Mouse (Mus musculus) intestine, embryonic 14.5 days (tissue): Measurements from ENCODE around the gene Pde8a. TPM values are rescaled to one million over a fixed set of nuclear protein-coding genes. Genes with fewer than 3 reads are reported as not detected.

Source experiments
- ATAC-seq: fragments of 200-750 bp; cut with Nextera tagmentation; replicated peaks from 2 replicates; pipeline ENCODE4 v1.8.0; 2017; ENCODE audit warnings: low read depth, moderate number of reproducible peaks, moderate TSS enrichment, moderate library complexity; ENCODE audit not compliant: low FRiP score, low TSS enrichment
- DNase-seq: peaks from one replicate; pipeline ENCODE4 v3.0.0-alpha.2; 2018; ENCODE audit warnings: low spot score
- H3K27ac ChIP-seq: fragments of 300-500 bp; sonication (generic); 2 replicates; pipeline ENCODE4 v1.5.1; 2014; ENCODE audit warnings: low read depth, mild to moderate bottlenecking, control low read depth
- H3K27me3 ChIP-seq: fragments of 300-500 bp; sonication (generic); replicated peaks from 2 replicates; pipeline ENCODE4 v1.6.1; 2014; ENCODE audit warnings: low read length, control low read depth; ENCODE audit not compliant: control insufficient read depth, insufficient read depth
- H3K36me3 ChIP-seq: fragments of 300-500 bp; sonication (generic); 2 replicates; pipeline ENCODE4 v1.6.1; 2014; ENCODE audit warnings: low read length, control low read depth; ENCODE audit not compliant: control insufficient read depth, insufficient read depth
- H3K4me1 ChIP-seq: fragments of 300-500 bp; sonication (generic); replicated peaks from 2 replicates; pipeline ENCODE4 v1.6.1; 2014; ENCODE audit warnings: low read length, control low read depth, mixed read lengths; ENCODE audit not compliant: control insufficient read depth, insufficient read depth
- H3K4me2 ChIP-seq: fragments of 300-500 bp; sonication (generic); 2 replicates; pipeline ENCODE4 v1.6.1; 2014; ENCODE audit warnings: low read length
- H3K4me3 ChIP-seq: fragments of 300-500 bp; sonication (generic); 2 replicates; pipeline ENCODE4 v1.5.1; 2014; ENCODE audit warnings: low read depth, low read length, control low read depth, mixed read lengths
- H3K9ac ChIP-seq: fragments of 300-500 bp; sonication (generic); 2 replicates; pipeline ENCODE4 v1.6.1; 2014; ENCODE audit warnings: mild to moderate bottlenecking, low read length
- H3K9me3 ChIP-seq: fragments of 300-500 bp; sonication (generic); 2 replicates; pipeline ENCODE4 v1.6.1; 2016; ENCODE audit warnings: low read length, control low read depth; ENCODE audit not compliant: control insufficient read depth
- WGBS: fragments of 180-500 bp; shearing (Covaris S2); extraction: QIAGEN DNeasy Blood & Tissue Kit; methylation state at CpG from one replicate; pipeline ENCODE4 v1.1.7; 2014; 5-methylcytosine and 5-hydroxymethylcytosine counted together
- polyA plus RNA-seq: library from polyadenylated mRNA; unstranded; fragments of >200 nt; fragmentation: Nextera tagmentation; extraction: Ambion mirVana; gene quantifications from 2 replicates; pipeline ENCODE4 v1.2.1, GENCODE M21; 2014

Gene Pde8a
- polyA plus RNA-seq, 1 experiment from 2014 or later = 3.7 TPM

DNA sequence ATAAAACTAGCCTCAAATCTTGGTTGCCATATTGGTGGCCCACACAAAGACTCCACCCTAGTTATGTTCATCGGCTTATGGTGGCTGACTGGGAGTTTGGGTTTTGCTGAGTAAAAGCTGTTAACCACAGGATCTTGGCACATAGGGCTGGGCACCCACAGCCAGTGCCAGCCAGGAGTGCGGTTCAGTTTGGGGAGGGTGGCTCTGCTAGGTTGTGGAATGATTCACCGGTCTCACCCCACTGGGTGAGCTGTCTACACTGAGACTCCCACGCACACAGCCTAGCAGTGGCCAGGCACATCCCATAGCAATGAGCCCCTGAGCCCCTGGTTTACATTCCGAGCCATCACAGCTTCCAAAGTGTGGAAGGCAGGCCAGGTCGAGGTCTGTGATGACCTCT, 106.4 kb downstream of the Pde8a start:
- no peaks in the 10 kb centered on the region for H3K4me1 ChIP-seq
- DNase-seq (no peak), ATAC-seq (no peak)
- 63% methylated on average over 6 of the region's 6 CpGs for WGBS
- no peaks in the 10 kb centered on the region for H3K27me3 ChIP-seq
- H3K4me2 ChIP-seq = no peak overlapping the region
- no peak overlapping the region for H3K9ac ChIP-seq
- no peak overlapping the region for H3K4me3 ChIP-seq
- H3K9me3 ChIP-seq = no peaks in the 10 kb centered on the region
- H3K36me3 ChIP-seq = no peaks in the 10 kb centered on the region
- H3K27ac ChIP-seq = no peak overlapping the region

DNA sequence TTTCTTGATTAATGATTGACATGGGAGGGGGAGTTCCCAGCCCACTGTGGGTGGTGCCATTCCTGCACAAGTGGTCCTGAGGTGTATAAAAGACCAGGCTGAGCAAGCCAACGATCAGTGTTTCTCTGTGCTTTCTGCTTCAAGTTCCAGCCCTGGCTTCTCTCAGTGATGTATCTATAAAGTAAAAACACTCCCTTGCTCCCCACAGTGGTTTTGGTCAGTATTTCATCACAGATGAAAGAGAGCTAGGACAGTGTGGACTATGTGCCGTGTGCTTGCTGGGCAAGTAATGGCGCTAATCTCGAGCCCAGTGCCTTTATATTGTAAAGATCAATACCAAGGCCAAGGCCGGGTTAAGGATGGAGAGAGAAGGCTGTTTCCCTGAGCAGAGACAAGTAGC, 108.4 kb downstream of the Pde8a start:
- no peaks in the 10 kb centered on the region for H3K9me3 ChIP-seq
- no peak overlapping the region for H3K9ac ChIP-seq
- no peak overlapping the region for H3K27ac ChIP-seq
- H3K4me1 ChIP-seq = no peaks in the 10 kb centered on the region
- H3K27me3 ChIP-seq = no peaks in the 10 kb centered on the region
- WGBS = 73% methylated on average over 5 of the region's 5 CpGs
- DNase-seq (no peak), ATAC-seq (no peak)
- no peak overlapping the region for H3K4me2 ChIP-seq
- H3K4me3 ChIP-seq = no peak overlapping the region
- no peaks in the 10 kb centered on the region for H3K36me3 ChIP-seq

DNA sequence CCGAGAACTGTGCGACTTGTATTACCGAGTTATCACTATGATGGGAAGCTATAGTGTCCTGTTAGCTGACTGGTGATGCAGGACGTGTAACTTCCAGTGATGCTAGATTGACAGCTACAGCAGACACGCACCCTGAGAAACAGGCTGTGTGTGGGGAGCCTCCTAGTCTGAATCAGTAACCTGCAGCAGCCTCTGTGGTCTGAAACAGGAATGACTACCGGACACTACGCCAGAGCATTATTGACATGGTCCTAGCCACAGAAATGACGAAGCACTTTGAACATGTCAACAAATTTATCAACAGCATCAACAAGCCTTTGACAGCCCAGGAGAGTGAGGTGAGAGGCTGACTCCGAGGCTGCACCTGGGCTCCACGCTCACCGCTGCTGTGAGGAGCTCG, 112.6 kb downstream of the Pde8a start:
- no peaks in the 10 kb centered on the region for H3K27me3 ChIP-seq
- ATAC-seq = no peak
- 83% methylated on average over 12 of the region's 12 CpGs for WGBS

GRCm38 (mm10) chr7:81326859-81327258, 113.5 kb downstream of the Pde8a start:
- ATAC-seq (no peak), DNase-seq (no peak)
- no peak overlapping the region for H3K9ac ChIP-seq
- H3K4me2 ChIP-seq = no peak overlapping the region
- H3K4me1 ChIP-seq = no peaks in the 10 kb centered on the region
- no peak overlapping the region for H3K27ac ChIP-seq
- 0 out of 2 replicates have a peak, but pooled peaks cover 11% of the 10 kb centered on the region for H3K36me3 ChIP-seq
- no peaks in the 10 kb centered on the region for H3K27me3 ChIP-seq
- no peaks in the 10 kb centered on the region for H3K9me3 ChIP-seq
- WGBS = 83% methylated on average over 6 of the region's 6 CpGs
- H3K4me3 ChIP-seq = no peak overlapping the region

More for the DNA sequence above, 112.6 kb downstream of the Pde8a start:
- H3K27ac ChIP-seq = no peak overlapping the region
- no peak overlapping the region for H3K4me3 ChIP-seq
- DNase-seq = no peak
- H3K4me1 ChIP-seq = no peaks in the 10 kb centered on the region
- H3K9ac ChIP-seq = no peak overlapping the region
- no peak overlapping the region for H3K4me2 ChIP-seq
- H3K36me3 ChIP-seq = 0 out of 2 replicates have a peak, but pooled peaks cover 9% of the 10 kb centered on the region
- no peaks in the 10 kb centered on the region for H3K9me3 ChIP-seq

DNA sequence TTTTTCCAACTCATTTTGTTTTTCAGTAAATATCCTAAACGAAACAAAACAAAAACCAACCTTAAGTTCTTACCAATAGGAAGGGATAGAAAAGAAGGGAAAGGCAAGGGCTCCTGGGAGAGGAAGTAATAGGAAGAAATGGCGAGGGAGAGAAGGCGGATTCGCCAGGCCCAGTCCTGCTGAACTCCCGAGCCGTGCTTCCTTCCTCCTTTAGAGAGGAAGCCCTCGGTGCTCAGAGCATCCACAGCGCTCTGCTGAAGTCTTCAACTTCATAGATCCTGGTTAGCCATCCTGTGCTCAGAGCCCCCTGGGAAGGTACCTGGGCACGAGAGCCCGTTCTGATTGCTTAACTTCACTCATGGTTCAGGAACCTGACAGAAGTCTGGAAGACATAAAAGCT, 114.3 kb downstream of the Pde8a start:
- WGBS = 81% methylated on average over 10 of the region's 10 CpGs
- Histone ChIP-seq H3K4me2 (no peak overlapping the region), H3K9me3 (no peaks in the 10 kb centered on the region), H3K36me3 (peaks cover 18% of the 10 kb centered on the region), H3K4me3 (no peak overlapping the region), H3K4me1 (no peaks in the 10 kb centered on the region), H3K9ac (no peak overlapping the region), H3K27ac (no peak overlapping the region), H3K27me3 (no peaks in the 10 kb centered on the region)
- ATAC-seq (no peak), DNase-seq (no peak)

- Histone ChIP-seq H3K27me3 (no peaks in the 10 kb centered on the region), H3K9ac (no peak overlapping the region), H3K4me3 (no peak overlapping the region), H3K9me3 (no peaks in the 10 kb centered on the region), H3K27ac (no peak overlapping the region), H3K4me2 (no peak overlapping the region), H3K4me1 (no peaks in the 10 kb centered on the region), H3K36me3 (peaks cover 33% of the 10 kb centered on the region)
- 30% methylated on average over 3 of the region's 3 CpGs for WGBS
- ATAC-seq (no peak), DNase-seq (no peak)
Observed at GRCm38 (mm10) chr7:81330767-81331166, 117.4 kb downstream of the Pde8a start.

- Histone ChIP-seq H3K9ac (no peak overlapping the region), H3K4me2 (no peak overlapping the region), H3K4me1 (no peaks in the 10 kb centered on the region), H3K27ac (no peak overlapping the region), H3K36me3 (peaks cover 36% of the 10 kb centered on the region), H3K4me3 (no peak overlapping the region), H3K9me3 (no peaks in the 10 kb centered on the region), H3K27me3 (no peaks in the 10 kb centered on the region)
- no peak for DNase-seq
- WGBS = 83% methylated on average over 7 of the region's 7 CpGs
- no peak for ATAC-seq
Observed at GRCm38 (mm10) chr7:81331851-81332250, 118.5 kb downstream of the Pde8a start.

GRCm38 (mm10) chr7:81335705-81336431, 122.5 kb downstream of the Pde8a start:
- 81% methylated on average over 18 of the region's 18 CpGs for WGBS
- Histone ChIP-seq H3K27ac (0 out of 2 replicates have a peak overlapping the region, but pooled peaks have one; percentile 33), H3K27me3 (no peaks in the 10 kb centered on the region), H3K36me3 (peaks cover 54% of the 10 kb centered on the region), H3K4me3 (no peak overlapping the region), H3K4me2 (no peak overlapping the region), H3K9me3 (no peaks in the 10 kb centered on the region), H3K4me1 (peaks cover 2% of the 10 kb centered on the region; the same call in 1 of the 2 replicates), H3K9ac (no peak overlapping the region)
- DNase-seq (no peak), ATAC-seq (no peak)

GRCm38 (mm10) chr7:81336432-81336786, 123.0 kb downstream of the Pde8a start:
- Histone ChIP-seq H3K9ac (no peak overlapping the region), H3K4me2 (no peak overlapping the region), H3K4me3 (no peak overlapping the region), H3K9me3 (no peaks in the 10 kb centered on the region), H3K27me3 (no peaks in the 10 kb centered on the region), H3K36me3 (peaks cover 59% of the 10 kb centered on the region), H3K27ac (0 out of 2 replicates have a peak overlapping the region, but pooled peaks have one; percentile 33), H3K4me1 (peaks cover 2% of the 10 kb centered on the region; the same call in 1 of the 2 replicates)
- WGBS = 48% methylated on average over 8 of the region's 8 CpGs
- DNase-seq (peak; percentile 71), ATAC-seq (no peak)
